In genomic region chr2:58551866-58552265, GRCm38 (mm10) we compare ENCODE assay signal across 16 mouse cellular contexts. TPM values are rescaled to one million over a fixed set of nuclear protein-coding genes. Genes with fewer than 3 reads are reported as not detected.
DNase-seq lines count a peak whose midpoint lies in the region; ATAC-seq and TF ChIP-seq lines count a peak whose summit lies in the region.
"Had no signal": no experiment of that assay in that cellular context is flagged by ENCODE, and none has a peak within 500 bp of the region (broad histone marks: within the 10 kb centered on the region; RNA-seq: fewer than 3 reads in every experiment).

No protein-coding gene starts in this region.

- TF ChIP-seq POLR2A in kidney, adult 2 months (IDR thresholded peaks at IDR 0.05; ENCODE audit: low read depth, low read length), result no peak

- no peak overlapping the region for H3K27ac ChIP-seq in heart, embryonic 12.5 days (ENCODE audit: poor library complexity, severe bottlenecking)
- 0 out of 2 replicates have a peak overlapping the region, but pooled peaks have one; percentile 60 for H3K27ac ChIP-seq in kidney, embryonic 15.5 days
- H3K27ac ChIP-seq in kidney, adult 2 months (ENCODE audit: insufficient read depth, low read depth, low read length), result no peak overlapping the region
- peak overlapping the region; percentile 58 for H3K27ac ChIP-seq in liver, embryonic 13.5 days
- H3K27ac ChIP-seq: hindbrain, embryonic 14.5 days; midbrain, embryonic 12.5 days had no signal

- intact Hi-C loops in heart, postnatal 14 days (cut with DNase I), result no loop called here

- H3K9me3 ChIP-seq in heart, embryonic 12.5 days (replicated peaks), result no peaks in the 10 kb centered on the region
- H3K9me3 ChIP-seq in kidney, embryonic 15.5 days (replicated peaks), result no peaks in the 10 kb centered on the region
- H3K9me3 ChIP-seq in liver, embryonic 13.5 days (replicated peaks), result no peaks in the 10 kb centered on the region
- H3K9me3 ChIP-seq: midbrain, embryonic 12.5 days had no signal

- H3K27me3 ChIP-seq in heart, embryonic 12.5 days (replicated peaks), result no peaks in the 10 kb centered on the region
- H3K27me3 ChIP-seq in kidney, embryonic 15.5 days, result no peaks in the 10 kb centered on the region
- no peaks in the 10 kb centered on the region for H3K27me3 ChIP-seq in kidney, adult 2 months (replicated peaks; ENCODE audit: control insufficient read depth, insufficient read depth, low read length)
- H3K27me3 ChIP-seq in liver, embryonic 13.5 days, result no peaks in the 10 kb centered on the region
- H3K27me3 ChIP-seq: midbrain, embryonic 12.5 days had no signal

- TF ChIP-seq CTCF in kidney, adult 2 months (conservative IDR thresholded peaks at IDR 0.05; ENCODE audit: insufficient read depth, insufficient read length, low read depth, low read length), result no peak

- H3K4me2 ChIP-seq in heart, embryonic 12.5 days, result peak overlapping the region; percentile 23; the same call in 1 of the 2 replicates
- H3K4me2 ChIP-seq in kidney, embryonic 15.5 days, result no peak overlapping the region
- peak overlapping the region; percentile 32 for H3K4me2 ChIP-seq in liver, embryonic 13.5 days
- H3K4me2 ChIP-seq: hindbrain, embryonic 14.5 days; midbrain, embryonic 12.5 days had no signal

- H3K4me1 ChIP-seq in heart, embryonic 12.5 days (replicated peaks), result peaks cover 71% of the 10 kb centered on the region
- H3K4me1 ChIP-seq in kidney, embryonic 15.5 days, result peaks cover 53% of the 10 kb centered on the region
- H3K4me1 ChIP-seq in kidney, adult 2 months (ENCODE audit: control insufficient read depth, insufficient read depth, low read length), result peaks cover 12% of the 10 kb centered on the region
- H3K4me1 ChIP-seq in liver, embryonic 13.5 days (replicated peaks), result peaks cover 37% of the 10 kb centered on the region

- no peak for ATAC-seq in heart, embryonic 12.5 days (ENCODE audit: insufficient number of reproducible peaks, low FRiP score)
- ATAC-seq in kidney, embryonic 15.5 days (replicated peaks; ENCODE audit: low FRiP score), result 0 out of 2 replicates have a peak, but pooled peaks have one; percentile 27
- ATAC-seq in liver, embryonic 13.5 days (ENCODE audit: low read depth), result no peak; the same call in 1 of the 2 replicates
- no peak for ATAC-seq in megakaryocyte-erythroid progenitor cell, adult 5-6 weeks (replicated peaks; ENCODE audit: low FRiP score, low TSS enrichment, poor library complexity, severe bottlenecking)

- no peaks in the 10 kb centered on the region for H3K36me3 ChIP-seq in heart, embryonic 12.5 days
- H3K36me3 ChIP-seq in kidney, embryonic 15.5 days, result no peaks in the 10 kb centered on the region
- H3K36me3 ChIP-seq in kidney, adult 2 months (ENCODE audit: control insufficient read depth, insufficient read depth, low read length), result no peaks in the 10 kb centered on the region
- H3K36me3 ChIP-seq in liver, embryonic 13.5 days, result no peaks in the 10 kb centered on the region
- H3K36me3 ChIP-seq: midbrain, embryonic 12.5 days had no signal

- peak overlapping the region; percentile 27; the same call in 1 of the 2 replicates for H3K9ac ChIP-seq in heart, embryonic 12.5 days
- H3K9ac ChIP-seq in kidney, embryonic 15.5 days, result no peak overlapping the region
- no peak overlapping the region for H3K9ac ChIP-seq in liver, embryonic 13.5 days
- H3K9ac ChIP-seq: hindbrain, embryonic 14.5 days; midbrain, embryonic 12.5 days had no signal

- no peak for DNase-seq in heart, postnatal 14 days
- no peak for DNase-seq in kidney, adult 2 months
- DNase-seq in ZHBTc4 (ENCODE audit: low read depth, low spot score), result peak; percentile 77
- no peak for DNase-seq in liver, embryonic 13.5 days
- DNase-seq in lung, postnatal 10 days, result no peak
- DNase-seq: cerebellum, postnatal 14 days; heart, adult 18-20 months; kidney, adult 11 months; lung, adult 18-20 months; lung, postnatal 36 days; thymus, postnatal 36 days had no signal

- WGBS in heart, embryonic 12.5 days, result 30% methylated on average over 6 of the region's 6 CpGs
- 38% methylated on average over 6 of the region's 6 CpGs for WGBS in kidney, embryonic 15.5 days
- 55% methylated on average over 6 of the region's 6 CpGs for WGBS in kidney, adult 2 months
- WGBS in liver, embryonic 13.5 days (ENCODE audit: insufficient replicate concordance), result 58% methylated on average over 6 of the region's 6 CpGs

- no peak overlapping the region for H3K4me3 ChIP-seq in heart, embryonic 12.5 days
- H3K4me3 ChIP-seq in kidney, embryonic 15.5 days (replicated peaks), result no peak overlapping the region
- H3K4me3 ChIP-seq in kidney, adult 2 months (ENCODE audit: insufficient read depth, low read depth, low read length), result no peak overlapping the region
- no peak overlapping the region for H3K4me3 ChIP-seq in liver, embryonic 13.5 days (replicated peaks)
- H3K4me3 ChIP-seq: midbrain, embryonic 12.5 days had no signal

RNA-seq across cellular contexts. Expression of gene Acvr1, which starts 15.1 kb away (rescaled TPM):
- polyA plus RNA-seq in heart, embryonic 12.5 days (2016; fragmentation: Nextera tagmentation; extraction: Ambion mirVana), result 11.6 and 12.0 TPM in 2 replicates
- 10 to 100 TPM; 18.5 to 22.0 TPM for total RNA-seq in heart, postnatal 14 days (2021)
- 5.2 and 5.7 TPM in 2 replicates for polyA plus RNA-seq in kidney, embryonic 15.5 days (2015; fragmentation: Nextera tagmentation; extraction: Ambion mirVana)
- 5.6 and 6.3 TPM in 2 replicates for polyA plus RNA-seq in kidney, adult 2 months (2012; rRNA removed)
- 2.7 and 2.8 TPM in 2 replicates for polyA plus RNA-seq in liver, embryonic 13.5 days (2015; fragmentation: Nextera tagmentation; extraction: Ambion mirVana)
- total RNA-seq in megakaryocyte-erythroid progenitor cell, adult 5-6 weeks (2014; fragmentation: Nextera tagmentation), result 0.25 and 0.92 TPM in 2 replicates
- total RNA-seq in megakaryocyte-erythroid progenitor cell, adult 5-6 weeks (2017), result 0.42 TPM in 1 of 2 replicates, not detected in the other

RNA-seq across cellular contexts. Expression of gene Upp2, which starts 15.2 kb away (rescaled TPM):
- polyA plus RNA-seq in heart, embryonic 12.5 days (2016; fragmentation: Nextera tagmentation; extraction: Ambion mirVana), result 7.0 and 8.0 TPM in 2 replicates
- 1 to 10 TPM; 2.4 to 2.9 TPM for total RNA-seq in heart, postnatal 14 days (2021)
- 7.7 and 7.8 TPM in 2 replicates for polyA plus RNA-seq in kidney, embryonic 15.5 days (2015; fragmentation: Nextera tagmentation; extraction: Ambion mirVana)
- 14.0 and 15.5 TPM in 2 replicates for polyA plus RNA-seq in kidney, adult 2 months (2012; rRNA removed)
- polyA plus RNA-seq in liver, embryonic 13.5 days (2015; fragmentation: Nextera tagmentation; extraction: Ambion mirVana), result 1.4 and 1.6 TPM in 2 replicates
- not detected in 2 replicates for total RNA-seq in megakaryocyte-erythroid progenitor cell, adult 5-6 weeks (2014; fragmentation: Nextera tagmentation)
- not detected in 2 replicates for total RNA-seq in megakaryocyte-erythroid progenitor cell, adult 5-6 weeks (2017)

Comparison
In these comparisons a context has a peak if more than half of its experiments do, and no peak if none do; other contexts are left out.
1. H3K27ac ChIP-seq: peak in kidney, embryonic 15.5 days (single experiment) and liver, embryonic 13.5 days (single experiment); none in heart, embryonic 12.5 days (single experiment) and kidney, adult 2 months (single experiment).